ENCODE assay signal across 8 mouse cellular contexts in the genomic region with DNA sequence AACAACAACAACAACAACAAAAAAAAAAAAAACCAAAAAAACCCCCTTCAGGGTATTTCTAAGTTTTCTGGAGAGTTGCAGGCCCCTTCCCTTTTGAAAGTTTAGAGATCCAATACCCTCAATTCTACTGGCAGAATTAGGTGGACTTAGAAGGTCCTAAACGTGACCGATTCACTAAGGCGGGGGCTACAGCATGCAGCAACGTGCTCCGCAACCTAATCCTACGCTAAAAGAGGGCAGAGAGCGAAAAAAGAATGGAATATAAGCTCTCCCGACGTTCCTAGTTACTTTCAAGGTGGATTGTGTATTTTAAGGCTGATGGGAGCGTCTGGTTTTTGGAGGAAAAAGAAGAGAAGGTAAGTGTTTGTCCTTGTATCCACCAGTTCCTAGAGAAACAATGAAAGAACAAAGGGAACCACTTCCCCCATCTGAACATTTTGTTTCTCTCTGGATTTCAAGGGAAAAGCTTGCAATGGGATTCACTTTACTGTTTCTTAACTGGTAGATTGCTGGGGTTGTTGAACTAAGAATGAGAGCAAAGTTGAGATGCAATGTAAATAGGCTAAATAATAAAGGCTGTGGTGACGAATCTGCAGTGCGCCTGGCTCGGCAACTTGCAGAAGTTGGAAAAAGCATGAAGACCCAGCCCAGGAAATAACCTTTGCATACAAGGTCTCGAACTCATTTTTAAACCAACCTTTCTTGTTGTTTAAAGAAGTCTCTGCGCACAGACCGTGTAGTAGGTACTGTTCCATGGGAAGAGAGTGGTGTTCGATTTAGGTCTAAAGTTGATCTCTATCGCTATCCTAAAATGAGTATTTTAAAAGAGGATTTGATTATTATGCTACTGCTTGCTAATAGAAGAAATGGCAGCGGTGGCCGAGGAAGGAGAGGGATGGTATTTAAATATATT. TPM values are rescaled to one million over a fixed set of nuclear protein-coding genes. Genes with fewer than 3 reads are reported as not detected.
DNase-seq lines count a peak whose midpoint lies in the region; ATAC-seq and TF ChIP-seq lines count a peak whose summit lies in the region.

A gene (plus strand): TSS at position 222 of the 913 bp plus-strand sequence.

- H3K79me2 ChIP-seq in liver, adult 2 months (ENCODE audit: control insufficient read depth, insufficient read depth, low read length) = no peaks in the 10 kb centered on the region

- no peak for TF ChIP-seq CTCF in liver, adult 2 months (IDR thresholded peaks at IDR 0.05; ENCODE audit: low read depth, low read length)
- no peak for TF ChIP-seq CTCF in bone marrow macrophage, adult 2 months (IDR thresholded peaks at IDR 0.05; ENCODE audit: low read depth, low read length)
- TF ChIP-seq CTCF in hindbrain, postnatal 0 days (IDR thresholded peaks at IDR 0.05; ENCODE audit: low read depth) = no peak
- no peak for TF ChIP-seq CTCF in olfactory bulb, adult 2 months (IDR thresholded peaks at IDR 0.05; ENCODE audit: insufficient read depth, low read depth, low read length)

- intact Hi-C loops in gastrocnemius, postnatal 14 days (cut with DNase I; ENCODE audit: low total_unique reads) = no loop called here

- H3K27ac ChIP-seq in liver, adult 2 months (replicated peaks; ENCODE audit: insufficient read depth, low read depth, low read length) = peak within 1 kb of the TSS; percentile 98
- peak within 1 kb of the TSS; percentile 75 for H3K27ac ChIP-seq in bone marrow macrophage, adult 2 months (ENCODE audit: insufficient read depth, low read depth, low read length)
- peak within 1 kb of the TSS; percentile 98 for H3K27ac ChIP-seq in hindbrain, postnatal 0 days
- peak within 1 kb of the TSS; percentile 98 for H3K27ac ChIP-seq in limb, embryonic 15.5 days
- H3K27ac ChIP-seq in olfactory bulb, adult 2 months (ENCODE audit: insufficient read depth, low read depth, low read length) = peak within 1 kb of the TSS; percentile 84

- no peaks in the 10 kb centered on the region for H3K27me3 ChIP-seq in liver, adult 2 months (ENCODE audit: control insufficient read depth, insufficient read depth, low read length)
- no peaks in the 10 kb centered on the region for H3K27me3 ChIP-seq in hindbrain, postnatal 0 days (ENCODE audit: insufficient read depth, low read length)
- no peaks in the 10 kb centered on the region for H3K27me3 ChIP-seq in limb, embryonic 15.5 days

- no peak for TF ChIP-seq POLR2A in liver, adult 2 months (IDR thresholded peaks at IDR 0.05; ENCODE audit: extremely low read depth, insufficient read depth, low read length)
- TF ChIP-seq POLR2A in bone marrow macrophage, adult 2 months (IDR thresholded peaks at IDR 0.05; ENCODE audit: borderline replicate concordance, low read depth, low read length) = no peak
- TF ChIP-seq POLR2A in olfactory bulb, adult 2 months (IDR thresholded peaks at IDR 0.05; ENCODE audit: insufficient read depth, low read depth, low read length) = no peak

- peaks cover 9% of the 10 kb centered on the region; the same call in 1 of the 2 replicates for H3K4me1 ChIP-seq in liver, adult 2 months (ENCODE audit: control insufficient read depth, insufficient read depth, low read length)
- peaks cover 8% of the 10 kb centered on the region for H3K4me1 ChIP-seq in bone marrow macrophage, adult 2 months (ENCODE audit: control insufficient read depth, insufficient read depth, low read length)
- no peaks in the 10 kb centered on the region for H3K4me1 ChIP-seq in hindbrain, postnatal 0 days (ENCODE audit: insufficient read depth, low read length)
- peaks cover 7% of the 10 kb centered on the region; the same call in 1 of the 2 replicates for H3K4me1 ChIP-seq in limb, embryonic 15.5 days
- no peaks in the 10 kb centered on the region for H3K4me1 ChIP-seq in olfactory bulb, adult 2 months (ENCODE audit: control insufficient read depth, insufficient read depth, low read length)

- no peaks in the 10 kb centered on the region for H3K9me3 ChIP-seq in hindbrain, postnatal 0 days (ENCODE audit: low read length)
- H3K9me3 ChIP-seq in limb, embryonic 15.5 days = no peaks in the 10 kb centered on the region

- no peak for ATAC-seq in hindbrain, postnatal 0 days
- ATAC-seq in limb, embryonic 15.5 days (ENCODE audit: insufficient number of reproducible peaks, low FRiP score, low TSS enrichment, low read depth) = no peak

- 11% methylated on average over 20 of the region's 20 CpGs for WGBS in liver, adult 2 months
- 17% methylated on average over 20 of the region's 20 CpGs for WGBS in hindbrain, postnatal 0 days
- WGBS in limb, embryonic 15.5 days = 11% methylated on average over 20 of the region's 20 CpGs
- 43% methylated on average over 20 of the region's 20 CpGs for whole genome bisulfite sequencing in olfactory bulb, adult 2 months

- no peaks in the 10 kb centered on the region for H3K36me3 ChIP-seq in liver, adult 2 months (ENCODE audit: control insufficient read depth, insufficient read depth, low read length)
- H3K36me3 ChIP-seq in hindbrain, postnatal 0 days (ENCODE audit: insufficient read depth, low read length) = no peaks in the 10 kb centered on the region
- H3K36me3 ChIP-seq in limb, embryonic 15.5 days = no peaks in the 10 kb centered on the region

- H3K4me3 ChIP-seq in liver, adult 2 months (ENCODE audit: insufficient read depth, low read depth, low read length) = peak within 1 kb of the TSS; percentile 99
- H3K4me3 ChIP-seq in bone marrow macrophage, adult 2 months (ENCODE audit: insufficient read depth, low read length) = peak within 1 kb of the TSS; percentile 80
- H3K4me3 ChIP-seq in hindbrain, postnatal 0 days (ENCODE audit: low read length) = peak within 1 kb of the TSS; percentile 69
- peak within 1 kb of the TSS; percentile 65 for H3K4me3 ChIP-seq in limb, embryonic 15.5 days
- H3K4me3 ChIP-seq in olfactory bulb, adult 2 months (ENCODE audit: insufficient read depth, low read depth, low read length) = peak within 1 kb of the TSS; percentile 73

- DNase-seq in liver, adult 2 months (ENCODE audit: extremely low read depth, low read depth, low spot score) = peak; percentile 60
- DNase-seq in liver = no peak
- DNase-seq in gastrocnemius, postnatal 14 days = no peak
- DNase-seq in hindbrain, postnatal 0 days (ENCODE audit: low spot score) = no peak
- DNase-seq in right cerebral cortex, adult 18-20 months = no peak

- H3K9ac ChIP-seq in liver, adult 2 months (ENCODE audit: low read depth, low read length) = peak within 1 kb of the TSS; percentile 99
- H3K9ac ChIP-seq in hindbrain, postnatal 0 days (replicated peaks; ENCODE audit: low read length) = peak within 1 kb of the TSS; percentile 83
- peak within 1 kb of the TSS; percentile 47 for H3K9ac ChIP-seq in limb, embryonic 15.5 days

- peak within 1 kb of the TSS; percentile 95 for H3K4me2 ChIP-seq in hindbrain, postnatal 0 days (ENCODE audit: low read depth, low read length)
- peak within 1 kb of the TSS; percentile 78 for H3K4me2 ChIP-seq in limb, embryonic 15.5 days

RNA-seq across cellular contexts. Expression of the gene that starts here (rescaled TPM):
- 18.0 and 20.4 TPM in 2 replicates for total RNA-seq in liver, adult 2 months (2014; rRNA removed)
- 15.7 and 16.7 TPM in 2 replicates for polyA plus RNA-seq in liver, adult 2 months (2012; rRNA removed)
- polyA plus RNA-seq in bone marrow macrophage, adult 2 months (2012; ENCODE audit: insufficient read depth, insufficient read length, missing spikeins) = 29.4 and 32.5 TPM in 2 replicates
- 10 to 100 TPM; 19.0 to 20.5 TPM for total RNA-seq in gastrocnemius, postnatal 14 days (2021)
- 20.1 and 25.6 TPM in 2 replicates for total RNA-seq in hindbrain, postnatal 0 days (2014; rRNA removed)
- polyA plus RNA-seq in hindbrain, postnatal 0 days (2015; fragmentation: Nextera tagmentation; extraction: Ambion mirVana) = 30.0 and 34.6 TPM in 2 replicates
- 51.3 and 53.4 TPM in 2 replicates for polyA plus RNA-seq in limb, embryonic 15.5 days (2015; fragmentation: Nextera tagmentation; extraction: Ambion mirVana)
- 433 TPM in 1 of 2 replicates, not detected in the other for polyA plus RNA-seq in olfactory bulb, adult 2 months (2012; ENCODE audit: insufficient read depth, insufficient read length, low replicate concordance, missing spikeins)

Comparison
In these comparisons a context has a peak if more than half of its experiments do, and no peak if none do; other contexts are left out.
1. H3K9ac ChIP-seq: peak in every context shown above with its lines; median percentile 99 in liver, adult 2 months; 83 in hindbrain, postnatal 0 days; 47 in limb, embryonic 15.5 days.